Mouse (Mus musculus): ENCODE measurements around the gene Prrc2b. TPM values are rescaled to one million over a fixed set of nuclear protein-coding genes. Genes with fewer than 3 reads are reported as not detected.

Prrc2b gene
- 96.9 and 110 TPM in 2 replicates for polyA plus RNA-seq (2016; fragmentation: Nextera tagmentation; extraction: Ambion mirVana)

- peak; percentile 72 for ATAC-seq (ENCODE audit: low FRiP score)
- peaks cover 52% of the 10 kb centered on the region for H3K4me1 ChIP-seq
These were observed at the start of gene Prrc2b for GRCm38 (mm10) chr2:32150924-32151659. Prrc2b (plus strand) TSS chr2:32151082.

GRCm38 (mm10) chr2:32102944-32103343 is 47.9 kb upstream of the Prrc2b start:
- Histone ChIP-seq H3K27me3 (no peaks in the 10 kb centered on the region), H3K27ac (no peak overlapping the region), H3K4me2 (no peak overlapping the region), H3K4me3 (replicated peaks) (no peak overlapping the region), H3K36me3 (replicated peaks) (no peaks in the 10 kb centered on the region), H3K4me1 (peaks cover 13% of the 10 kb centered on the region), H3K9me3 (0 out of 2 replicates have a peak, but pooled peaks cover 7% of the 10 kb centered on the region), H3K9ac (no peak overlapping the region)
- 57% methylated on average over 5 of the region's 5 CpGs for WGBS
- no peak for ATAC-seq (ENCODE audit: low FRiP score)

More at GRCm38 (mm10) chr2:32150924-32151659, at the start of gene Prrc2b:
- H3K9ac ChIP-seq = peak within 1 kb of the TSS; percentile 100
- peak within 1 kb of the TSS; percentile 98 for H3K4me2 ChIP-seq
- H3K9me3 ChIP-seq = no peaks in the 10 kb centered on the region
- peak within 1 kb of the TSS; percentile 99 for H3K27ac ChIP-seq
- H3K27me3 ChIP-seq = no peaks in the 10 kb centered on the region
- H3K4me3 ChIP-seq (replicated peaks) = peak within 1 kb of the TSS; percentile 98
- H3K36me3 ChIP-seq (replicated peaks) = no peaks in the 10 kb centered on the region
- WGBS = under 1% methylated on average over 52 of the region's 117 CpGs

DNA sequence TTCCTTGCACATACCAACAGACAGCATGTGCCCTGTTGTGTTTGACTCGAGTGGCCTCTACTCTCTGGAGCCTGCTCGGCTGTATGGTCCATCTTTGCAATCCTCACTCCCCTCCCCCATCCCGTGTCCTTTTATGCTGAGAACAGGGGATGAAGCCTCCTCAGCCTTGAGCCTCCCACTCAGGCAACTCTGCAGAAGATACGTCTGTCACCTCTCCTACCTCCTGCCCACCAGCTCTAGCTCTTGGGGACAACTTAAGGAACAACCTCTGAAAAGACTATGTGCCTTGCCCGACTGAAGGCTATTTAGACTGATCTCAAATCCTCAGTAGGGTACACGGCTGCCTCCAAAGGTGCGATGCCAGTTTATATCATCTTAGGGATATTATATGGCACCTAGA is 47.3 kb upstream of the Prrc2b start:
- WGBS = 77% methylated on average over 7 of the region's 7 CpGs

GRCm38 (mm10) chr2:32104122-32104521 is 46.8 kb upstream of the Prrc2b start:
- Histone ChIP-seq H3K36me3 (replicated peaks) (no peaks in the 10 kb centered on the region), H3K4me2 (no peak overlapping the region), H3K4me1 (peaks cover 13% of the 10 kb centered on the region), H3K9ac (no peak overlapping the region), H3K4me3 (replicated peaks) (no peak overlapping the region), H3K27ac (no peak overlapping the region), H3K27me3 (no peaks in the 10 kb centered on the region), H3K9me3 (0 out of 2 replicates have a peak, but pooled peaks cover 7% of the 10 kb centered on the region)
- ATAC-seq (ENCODE audit: low FRiP score) = no peak
- WGBS = 86% methylated on average over 7 of the region's 7 CpGs

More for the DNA sequence above, 47.3 kb upstream of the Prrc2b start:
- no peak for ATAC-seq (ENCODE audit: low FRiP score)
- no peak overlapping the region for H3K9ac ChIP-seq
- H3K4me2 ChIP-seq = no peak overlapping the region
- H3K27me3 ChIP-seq = no peaks in the 10 kb centered on the region
- no peaks in the 10 kb centered on the region for H3K36me3 ChIP-seq (replicated peaks)
- no peak overlapping the region for H3K4me3 ChIP-seq (replicated peaks)
- peaks cover 13% of the 10 kb centered on the region for H3K4me1 ChIP-seq
- no peak overlapping the region for H3K27ac ChIP-seq
- H3K9me3 ChIP-seq = 0 out of 2 replicates have a peak, but pooled peaks cover 7% of the 10 kb centered on the region

- H3K9ac ChIP-seq = 0 out of 2 replicates have a peak overlapping the region, but pooled peaks have one; percentile 7
- no peaks in the 10 kb centered on the region for H3K27me3 ChIP-seq
- H3K4me3 ChIP-seq (replicated peaks) = no peak overlapping the region
- peaks cover 13% of the 10 kb centered on the region for H3K4me1 ChIP-seq
- no peak for ATAC-seq (ENCODE audit: low FRiP score)
- H3K27ac ChIP-seq = no peak overlapping the region
- no peak overlapping the region for H3K4me2 ChIP-seq
- H3K36me3 ChIP-seq (replicated peaks) = no peaks in the 10 kb centered on the region
- H3K9me3 ChIP-seq = 0 out of 2 replicates have a peak, but pooled peaks cover 6% of the 10 kb centered on the region
- WGBS = 66% methylated on average over 16 of the region's 16 CpGs
These were observed 45.6 kb upstream of the Prrc2b start for GRCm38 (mm10) chr2:32105117-32105913.

GRCm38 (mm10) chr2:32105930-32106329 is 45.0 kb upstream of the Prrc2b start:
- 80% methylated on average over 7 of the region's 7 CpGs for WGBS
- H3K4me1 ChIP-seq = peaks cover 13% of the 10 kb centered on the region
- H3K36me3 ChIP-seq (replicated peaks) = no peaks in the 10 kb centered on the region
- ATAC-seq (ENCODE audit: low FRiP score) = no peak
- no peak overlapping the region for H3K9ac ChIP-seq
- no peaks in the 10 kb centered on the region for H3K27me3 ChIP-seq
- H3K4me2 ChIP-seq = no peak overlapping the region
- H3K4me3 ChIP-seq (replicated peaks) = no peak overlapping the region
- no peak overlapping the region for H3K27ac ChIP-seq
- no peaks in the 10 kb centered on the region for H3K9me3 ChIP-seq

DNA sequence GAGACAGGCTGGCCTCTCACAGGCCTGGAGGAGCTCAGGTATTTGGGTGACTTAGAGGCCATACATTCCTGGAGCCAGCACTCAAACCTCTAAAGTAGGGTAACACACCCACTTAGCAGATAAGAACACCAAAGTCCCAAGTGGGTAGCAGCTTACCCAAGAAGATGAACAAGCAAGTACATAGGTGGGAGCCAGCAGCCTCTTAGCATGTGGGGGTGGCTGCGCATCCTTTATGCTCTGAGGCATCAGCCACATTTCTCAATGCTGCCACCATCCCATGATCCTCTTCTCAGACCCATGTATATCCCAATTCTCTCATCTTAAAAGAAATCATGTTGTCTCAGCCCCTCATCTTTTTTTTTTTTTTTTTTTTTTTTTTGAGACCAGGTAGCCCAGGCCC is 39.6 kb upstream of the Prrc2b start:
- no peaks in the 10 kb centered on the region for H3K4me1 ChIP-seq
- H3K4me3 ChIP-seq (replicated peaks) = no peak overlapping the region
- 94% methylated on average over 1 of the region's 1 CpGs for WGBS
- H3K27ac ChIP-seq = no peak overlapping the region
- no peaks in the 10 kb centered on the region for H3K27me3 ChIP-seq
- no peak for ATAC-seq (ENCODE audit: low FRiP score)
- no peaks in the 10 kb centered on the region for H3K9me3 ChIP-seq
- H3K36me3 ChIP-seq (replicated peaks) = no peaks in the 10 kb centered on the region
- no peak overlapping the region for H3K9ac ChIP-seq
- H3K4me2 ChIP-seq = no peak overlapping the region

DNA sequence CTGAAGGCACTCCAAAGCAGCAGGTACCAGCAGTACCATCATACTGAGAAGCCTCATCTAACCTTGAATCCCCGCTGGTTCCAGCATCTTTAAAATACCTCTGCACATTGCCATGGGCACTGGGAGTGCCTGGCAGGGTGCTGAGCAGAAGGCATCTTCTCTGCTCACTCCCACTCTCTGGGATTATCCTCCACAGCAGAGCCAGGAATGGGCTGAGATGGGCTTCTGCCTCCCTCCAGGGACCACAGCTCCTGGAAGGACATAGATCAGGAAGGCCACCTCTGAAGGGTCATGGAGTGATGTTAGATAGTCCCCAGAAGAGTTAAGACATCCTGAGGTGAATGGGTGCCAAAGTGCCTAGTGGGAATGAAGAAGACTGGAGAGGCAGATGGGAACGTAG is 38.3 kb upstream of the Prrc2b start:
- H3K27me3 ChIP-seq = no peaks in the 10 kb centered on the region
- 72% methylated on average over 2 of the region's 2 CpGs for WGBS
- H3K4me3 ChIP-seq (replicated peaks) = no peak overlapping the region

DNA sequence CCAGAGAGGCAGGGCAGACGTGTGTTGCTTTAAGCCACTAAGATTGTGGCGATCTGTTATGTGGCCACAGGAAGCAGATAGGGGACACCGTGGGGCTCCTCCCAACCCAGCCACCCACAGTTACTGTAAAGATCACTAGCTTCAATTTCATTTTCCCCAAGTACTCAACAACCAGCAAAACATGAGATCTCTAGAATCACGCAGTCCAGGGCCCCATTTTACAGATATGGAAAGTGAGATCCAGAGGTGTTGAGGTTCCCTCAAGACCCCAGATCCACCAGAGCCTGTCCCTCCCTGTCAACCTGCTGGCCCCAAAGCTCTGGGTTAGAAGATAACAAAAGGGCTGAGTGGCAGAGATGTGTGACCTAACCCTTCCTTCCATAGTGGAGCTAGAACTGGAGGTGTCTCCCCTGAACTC is 35.0 kb upstream of the Prrc2b start:
- no peaks in the 10 kb centered on the region for H3K4me1 ChIP-seq
- no peaks in the 10 kb centered on the region for H3K36me3 ChIP-seq (replicated peaks)
- WGBS = 86% methylated on average over 4 of the region's 4 CpGs
- H3K27me3 ChIP-seq = no peaks in the 10 kb centered on the region
- H3K27ac ChIP-seq = no peak overlapping the region
- no peak overlapping the region for H3K4me2 ChIP-seq
- H3K9me3 ChIP-seq = no peaks in the 10 kb centered on the region
- no peak overlapping the region for H3K9ac ChIP-seq
- ATAC-seq (ENCODE audit: low FRiP score) = no peak
- no peak overlapping the region for H3K4me3 ChIP-seq (replicated peaks)

More for the DNA sequence above, 38.3 kb upstream of the Prrc2b start:
- no peak for ATAC-seq (ENCODE audit: low FRiP score)
- Histone ChIP-seq H3K9ac (no peak overlapping the region), H3K9me3 (no peaks in the 10 kb centered on the region), H3K36me3 (replicated peaks) (no peaks in the 10 kb centered on the region), H3K4me2 (no peak overlapping the region), H3K4me1 (no peaks in the 10 kb centered on the region), H3K27ac (no peak overlapping the region)

DNA sequence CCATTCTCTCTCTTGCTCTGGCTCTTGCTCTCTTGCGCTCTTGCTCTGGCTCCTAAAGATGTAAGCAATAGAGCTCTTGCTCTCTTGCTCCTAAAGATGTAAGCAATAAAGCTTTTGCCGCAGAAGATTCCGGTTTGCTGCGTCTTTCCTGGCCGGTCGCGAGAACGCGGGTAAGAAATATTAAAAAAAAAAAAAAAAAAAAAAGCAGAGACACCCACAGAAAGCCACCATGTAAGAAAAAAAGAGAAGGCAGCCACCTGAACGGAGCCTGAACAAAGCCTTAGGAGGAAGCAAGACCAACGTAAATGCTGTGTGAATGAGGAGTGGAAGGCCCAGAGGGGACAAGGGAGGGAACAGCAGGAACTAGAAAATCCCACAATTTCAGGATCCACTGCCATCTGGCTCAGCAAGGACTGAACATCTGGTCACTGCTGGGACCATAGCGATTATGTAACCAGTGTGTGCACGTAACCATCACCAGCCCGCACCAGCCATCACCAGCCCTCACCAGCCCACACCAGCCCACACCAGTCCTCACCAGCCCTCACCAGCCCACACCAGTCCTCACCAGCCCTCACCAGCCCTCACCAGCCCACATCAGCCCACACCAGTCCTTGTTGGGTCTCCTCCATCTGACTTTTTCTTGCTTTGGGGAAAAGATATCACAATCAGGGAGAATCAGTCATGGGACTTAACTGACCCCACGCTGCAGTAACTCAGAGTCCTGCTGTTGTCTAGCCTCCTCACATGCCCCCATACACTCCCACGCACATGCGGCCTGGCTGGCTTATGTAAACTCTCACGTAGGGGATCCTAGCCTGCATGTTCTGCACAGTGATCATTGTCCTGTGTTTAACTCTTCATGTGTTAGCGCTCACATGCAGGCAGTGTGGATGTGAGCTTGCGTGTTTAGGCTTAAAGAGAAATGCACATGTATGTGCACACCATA is 30.8 kb upstream of the Prrc2b start:
- H3K36me3 ChIP-seq (replicated peaks) = no peaks in the 10 kb centered on the region
- no peaks in the 10 kb centered on the region for H3K27me3 ChIP-seq
- 91% methylated on average over 20 of the region's 20 CpGs for WGBS
- no peaks in the 10 kb centered on the region for H3K4me1 ChIP-seq
- H3K9ac ChIP-seq = no peak overlapping the region
- no peak overlapping the region for H3K27ac ChIP-seq
- ATAC-seq (ENCODE audit: low FRiP score) = no peak
- no peak overlapping the region for H3K4me2 ChIP-seq
- H3K9me3 ChIP-seq = no peaks in the 10 kb centered on the region
- no peak overlapping the region for H3K4me3 ChIP-seq (replicated peaks)

DNA sequence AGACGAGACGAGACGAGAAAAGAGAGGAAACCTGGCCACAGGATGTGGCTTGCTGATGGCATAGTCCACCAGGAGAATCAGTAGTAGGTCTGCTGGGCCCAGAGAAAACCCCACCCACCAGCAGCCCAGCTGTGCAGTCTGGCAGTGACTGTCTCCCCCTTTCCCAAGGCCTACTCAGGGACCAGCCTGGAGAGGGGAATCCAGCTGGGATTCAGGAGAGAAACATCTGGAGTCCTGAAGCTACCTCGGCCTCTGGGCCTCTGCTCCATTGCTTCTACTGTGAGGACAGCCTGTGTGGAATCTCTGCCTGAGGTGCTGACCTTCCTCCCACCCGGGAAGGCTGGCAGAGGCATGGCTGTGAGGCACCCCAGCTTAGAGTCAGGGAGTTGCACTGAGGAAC is 29.7 kb upstream of the Prrc2b start:
- no peaks in the 10 kb centered on the region for H3K27me3 ChIP-seq
- H3K4me1 ChIP-seq = no peaks in the 10 kb centered on the region
- no peak for ATAC-seq (ENCODE audit: low FRiP score)
- no peak overlapping the region for H3K4me3 ChIP-seq (replicated peaks)
- WGBS = 71% methylated on average over 5 of the region's 5 CpGs
- H3K9me3 ChIP-seq = no peaks in the 10 kb centered on the region
- H3K27ac ChIP-seq = no peak overlapping the region
- H3K36me3 ChIP-seq (replicated peaks) = no peaks in the 10 kb centered on the region
- H3K4me2 ChIP-seq = no peak overlapping the region
- no peak overlapping the region for H3K9ac ChIP-seq

DNA sequence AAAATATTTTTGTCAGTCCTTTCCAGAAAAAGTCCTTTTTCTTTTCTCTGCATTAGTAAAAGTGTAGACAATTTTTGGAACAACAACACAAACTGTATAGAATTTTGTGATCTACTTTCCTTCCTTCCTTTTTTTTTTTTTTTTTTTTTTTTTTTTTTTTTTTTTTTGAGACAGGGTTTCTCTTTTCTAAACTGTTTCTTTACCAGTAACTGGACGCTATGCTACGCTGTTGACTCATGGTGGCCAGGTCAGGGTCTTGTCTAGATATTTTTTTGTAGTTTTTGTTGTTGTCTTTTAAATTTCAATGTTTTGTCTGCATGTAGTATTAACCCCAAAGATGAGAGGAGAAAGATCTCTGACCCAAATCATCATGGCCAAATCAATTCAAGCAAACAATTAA is 29.1 kb upstream of the Prrc2b start:
- H3K9me3 ChIP-seq = no peaks in the 10 kb centered on the region
- WGBS = 81% methylated on average over 2 of the region's 2 CpGs
- no peak overlapping the region for H3K9ac ChIP-seq
- H3K27me3 ChIP-seq = no peaks in the 10 kb centered on the region
- ATAC-seq (ENCODE audit: low FRiP score) = no peak
- H3K27ac ChIP-seq = no peak overlapping the region
- H3K4me3 ChIP-seq (replicated peaks) = no peak overlapping the region
- H3K4me2 ChIP-seq = no peak overlapping the region
- H3K36me3 ChIP-seq (replicated peaks) = no peaks in the 10 kb centered on the region
- no peaks in the 10 kb centered on the region for H3K4me1 ChIP-seq

Data from forebrain, embryonic 12.5 days (tissue).